Mouse (Mus musculus): ENCODE data around the gene Cpsf7. TPM values are rescaled to one million over a fixed set of nuclear protein-coding genes. Genes with fewer than 3 reads are reported as not detected.

The Cpsf7 gene
- polyA plus RNA-seq, 1 experiment from 2014 or later, result 29.9 TPM

- Histone ChIP-seq H3K4me1 (no peaks in the 10 kb centered on the region), H3K27me3 (replicated peaks) (no peaks in the 10 kb centered on the region), H3K9ac (no peak overlapping the region), H3K4me3 (no peak overlapping the region), H3K4me2 (no peak overlapping the region), H3K9me3 (no peaks in the 10 kb centered on the region), H3K36me3 (peaks cover 62% of the 10 kb centered on the region), H3K27ac (replicated peaks) (no peak overlapping the region)
- 91% methylated on average over 8 of the region's 8 CpGs for WGBS
- ATAC-seq (ENCODE audit: extremely low read depth, insufficient number of reproducible peaks, low FRiP score, low TSS enrichment), result no peak
These were observed 62.2 kb downstream of the Cpsf7 start for GRCm38 (mm10) chr19:10587231-10587630.

- no peaks in the 10 kb centered on the region for H3K9me3 ChIP-seq
- WGBS, result 69% methylated on average over 5 of the region's 5 CpGs
- H3K27ac ChIP-seq (replicated peaks), result no peak overlapping the region
- no peaks in the 10 kb centered on the region for H3K27me3 ChIP-seq (replicated peaks)
- no peaks in the 10 kb centered on the region for H3K4me1 ChIP-seq
- H3K36me3 ChIP-seq, result peaks cover 74% of the 10 kb centered on the region
- H3K4me3 ChIP-seq, result no peak overlapping the region
- no peak for ATAC-seq (ENCODE audit: extremely low read depth, insufficient number of reproducible peaks, low FRiP score, low TSS enrichment)
- peak overlapping the region; percentile 34; the same call in 1 of the 2 replicates for H3K9ac ChIP-seq
- H3K4me2 ChIP-seq, result no peak overlapping the region
These were observed 64.2 kb downstream of the Cpsf7 start for GRCm38 (mm10) chr19:10589127-10589857.

GRCm38 (mm10) chr19:10590301-10590700, 65.2 kb downstream of the Cpsf7 start:
- WGBS, result 66% methylated on average over 3 of the region's 3 CpGs
- Histone ChIP-seq H3K9me3 (no peaks in the 10 kb centered on the region), H3K4me3 (no peak overlapping the region), H3K4me2 (no peak overlapping the region), H3K4me1 (no peaks in the 10 kb centered on the region), H3K27me3 (replicated peaks) (no peaks in the 10 kb centered on the region), H3K27ac (replicated peaks) (no peak overlapping the region), H3K9ac (no peak overlapping the region), H3K36me3 (peaks cover 79% of the 10 kb centered on the region)
- ATAC-seq (ENCODE audit: extremely low read depth, insufficient number of reproducible peaks, low FRiP score, low TSS enrichment), result no peak

GRCm38 (mm10) chr19:10591659-10592377, 66.8 kb downstream of the Cpsf7 start:
- ATAC-seq (ENCODE audit: extremely low read depth, insufficient number of reproducible peaks, low FRiP score, low TSS enrichment), result no peak
- Histone ChIP-seq H3K4me2 (no peak overlapping the region), H3K27me3 (replicated peaks) (no peaks in the 10 kb centered on the region), H3K4me3 (no peak overlapping the region), H3K4me1 (no peaks in the 10 kb centered on the region), H3K36me3 (peaks cover 80% of the 10 kb centered on the region), H3K27ac (replicated peaks) (no peak overlapping the region), H3K9ac (no peak overlapping the region), H3K9me3 (no peaks in the 10 kb centered on the region)
- WGBS, result 86% methylated on average over 6 of the region's 6 CpGs

Other genes starting within 250 kb of the Cpsf7 start
- 0.96 and 0.99 TPM in 2 replicates for gene Dagla, start 220.4 kb upstream of the Cpsf7 start, polyA plus RNA-seq (2015; fragmentation: Nextera tagmentation; extraction: Ambion mirVana)
- gene Syt7, start 136.2 kb upstream of the Cpsf7 start, polyA plus RNA-seq (2015; fragmentation: Nextera tagmentation; extraction: Ambion mirVana), result 0.43 and 0.61 TPM in 2 replicates
- 0.09 and 0.11 TPM in 2 replicates for gene Lrrc10b, start 67.8 kb upstream of the Cpsf7 start, polyA plus RNA-seq (2015; fragmentation: Nextera tagmentation; extraction: Ambion mirVana)
- gene Ppp1r32, start 42.3 kb upstream of the Cpsf7 start, polyA plus RNA-seq (2015; fragmentation: Nextera tagmentation; extraction: Ambion mirVana), result 0.10 and 0.19 TPM in 2 replicates
- gene Sdhaf2, start 876 bp downstream of the Cpsf7 start, polyA plus RNA-seq (2015; fragmentation: Nextera tagmentation; extraction: Ambion mirVana), result 52.4 and 53.9 TPM in 2 replicates
- gene Tmem216, start 31.0 kb downstream of the Cpsf7 start, polyA plus RNA-seq (2015; fragmentation: Nextera tagmentation; extraction: Ambion mirVana), result 18.0 and 19.8 TPM in 2 replicates
- 10.9 and 12.3 TPM in 2 replicates for gene Cyb561a3, start 51.9 kb downstream of the Cpsf7 start, polyA plus RNA-seq (2015; fragmentation: Nextera tagmentation; extraction: Ambion mirVana)
- 27.1 and 28.0 TPM in 2 replicates for gene Tmem138, start 52.1 kb downstream of the Cpsf7 start, polyA plus RNA-seq (2015; fragmentation: Nextera tagmentation; extraction: Ambion mirVana)
- gene Ddb1, start 80.1 kb downstream of the Cpsf7 start, polyA plus RNA-seq (2015; fragmentation: Nextera tagmentation; extraction: Ambion mirVana), result 252 and 255 TPM in 2 replicates
- gene Tkfc, start 80.4 kb downstream of the Cpsf7 start, polyA plus RNA-seq (2015; fragmentation: Nextera tagmentation; extraction: Ambion mirVana), result 9.1 and 11.0 TPM in 2 replicates
- gene Vwce, start 108.9 kb downstream of the Cpsf7 start, polyA plus RNA-seq (2015; fragmentation: Nextera tagmentation; extraction: Ambion mirVana), result 0.59 TPM in 2 replicates
- not detected in 2 replicates for gene Pga5, start 152.8 kb downstream of the Cpsf7 start, polyA plus RNA-seq (2015; fragmentation: Nextera tagmentation; extraction: Ambion mirVana)
- 28.4 and 30.3 TPM in 2 replicates for gene Vps37c, start 163.5 kb downstream of the Cpsf7 start, polyA plus RNA-seq (2015; fragmentation: Nextera tagmentation; extraction: Ambion mirVana)
- gene Cd5, start 213.7 kb downstream of the Cpsf7 start, polyA plus RNA-seq (2015; fragmentation: Nextera tagmentation; extraction: Ambion mirVana), result 0.71 TPM in 2 replicates